Mouse (Mus musculus) brain, embryonic 18.5 days (tissue): Measurements from ENCODE around the gene Hoxd9.

ENCODE experiments used
- DNase-seq: peaks from one replicate; pipeline ENCODE4 v3.0.0-alpha.2; 2012; ENCODE audit warnings: low read depth, low spot score

Hoxd9 gene

DNA sequence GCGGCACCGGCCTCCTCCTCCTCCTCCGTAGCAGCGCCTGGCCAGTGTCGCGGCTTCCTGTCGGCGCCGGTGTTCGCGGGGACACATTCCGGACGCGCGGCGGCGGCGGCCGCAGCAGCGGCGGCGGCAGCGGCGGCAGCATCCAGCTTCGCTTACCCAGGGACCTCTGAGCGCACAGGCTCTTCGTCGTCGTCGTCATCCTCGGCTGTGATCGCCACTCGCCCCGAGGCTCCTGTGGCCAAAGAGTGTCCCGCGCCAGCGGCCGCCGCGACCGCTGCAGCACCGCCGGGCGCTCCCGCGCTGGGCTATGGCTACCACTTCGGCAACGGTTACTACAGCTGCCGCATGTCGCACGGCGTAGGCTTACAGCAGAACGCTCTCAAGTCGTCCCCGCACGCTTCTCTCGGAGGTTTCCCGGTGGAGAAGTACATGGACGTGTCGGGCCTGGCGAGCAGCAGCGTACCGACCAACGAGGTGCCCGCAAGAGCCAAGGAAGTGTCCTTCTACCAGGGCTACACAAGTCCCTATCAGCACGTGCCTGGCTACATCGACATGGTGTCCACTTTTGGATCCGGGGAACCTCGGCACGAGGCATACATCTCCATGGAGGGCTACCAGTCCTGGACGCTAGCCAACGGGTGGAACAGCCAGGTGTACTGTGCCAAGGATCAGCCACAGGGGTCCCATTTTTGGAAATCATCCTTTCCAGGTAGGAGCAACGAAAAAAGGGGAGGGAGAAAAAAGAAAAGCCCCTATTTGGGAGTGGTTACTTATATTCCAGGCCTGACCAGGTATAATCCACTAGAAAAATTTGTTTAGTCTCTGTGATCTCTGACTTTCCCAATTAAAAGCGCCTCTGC lies 28.9 kb upstream of the Hoxd9 start:
- no peak for DNase-seq

DNA sequence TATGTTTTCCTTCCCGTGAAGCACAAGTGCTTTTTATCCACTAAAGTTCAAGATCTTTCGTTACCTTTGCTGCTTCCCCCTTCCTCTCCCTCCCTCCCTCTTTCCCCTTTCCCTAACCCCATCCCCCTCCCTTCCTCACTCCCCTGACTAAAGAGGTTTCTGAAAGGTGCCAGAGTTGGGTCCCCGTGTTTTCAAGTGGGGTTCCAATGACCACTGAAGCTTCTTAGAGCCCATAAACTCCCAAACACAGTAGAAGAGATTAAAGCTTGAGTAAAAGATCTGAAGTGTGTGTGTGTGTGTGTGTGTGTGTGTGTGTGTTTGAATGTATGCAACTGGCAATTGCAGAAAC lies 28.3 kb upstream of the Hoxd9 start:
- no peak for DNase-seq

DNA sequence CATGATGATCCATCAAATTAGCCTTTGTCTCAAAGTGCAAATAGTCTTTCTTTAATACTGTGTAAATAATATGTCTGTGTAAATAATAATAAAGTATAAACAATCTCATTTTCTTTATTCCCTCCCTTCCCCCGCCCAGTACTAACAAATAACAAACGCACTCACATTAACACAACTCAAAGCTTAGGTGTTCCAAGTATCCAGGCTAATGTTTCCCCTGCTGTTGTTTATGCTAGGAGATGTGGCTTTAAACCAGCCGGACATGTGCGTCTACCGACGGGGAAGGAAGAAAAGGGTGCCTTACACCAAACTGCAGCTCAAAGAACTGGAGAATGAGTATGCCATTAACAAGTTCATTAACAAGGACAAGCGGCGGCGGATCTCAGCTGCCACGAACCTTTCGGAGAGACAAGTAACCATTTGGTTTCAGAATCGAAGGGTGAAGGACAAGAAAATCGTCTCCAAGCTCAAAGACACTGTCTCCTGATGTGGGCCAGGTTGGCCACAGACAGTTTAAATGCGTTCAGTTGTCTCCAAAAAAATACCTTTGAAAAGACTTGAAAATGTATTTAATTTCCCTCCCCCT lies 27.8 kb upstream of the Hoxd9 start:
- no peak for DNase-seq

DNA sequence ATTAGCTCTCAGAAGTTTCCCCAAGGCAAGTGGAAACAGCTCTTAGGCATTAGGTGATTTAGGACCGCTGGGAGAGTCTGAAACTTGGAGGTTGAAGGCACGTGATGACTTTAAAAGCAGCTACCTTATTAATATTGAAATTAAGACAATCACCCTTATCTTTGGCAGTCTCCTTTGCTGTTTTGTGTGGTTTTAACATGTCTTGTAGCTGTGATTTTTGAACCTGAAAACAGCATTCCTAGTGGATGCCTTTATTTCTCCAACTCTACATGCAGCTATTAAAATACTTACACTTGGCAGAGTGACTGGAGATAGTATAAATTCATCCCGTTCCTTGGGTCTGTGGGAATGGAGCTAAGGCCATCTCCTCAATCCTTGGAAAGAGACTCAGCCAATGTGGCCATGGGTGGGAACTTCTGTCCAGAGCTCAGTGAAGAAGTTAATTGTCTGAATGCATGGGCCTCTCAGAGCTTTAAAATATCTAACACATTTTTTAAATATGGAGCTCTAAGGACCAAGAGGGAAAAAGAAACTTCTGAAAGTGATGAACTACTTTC lies 26.8 kb upstream of the Hoxd9 start:
- no peak for DNase-seq

DNA sequence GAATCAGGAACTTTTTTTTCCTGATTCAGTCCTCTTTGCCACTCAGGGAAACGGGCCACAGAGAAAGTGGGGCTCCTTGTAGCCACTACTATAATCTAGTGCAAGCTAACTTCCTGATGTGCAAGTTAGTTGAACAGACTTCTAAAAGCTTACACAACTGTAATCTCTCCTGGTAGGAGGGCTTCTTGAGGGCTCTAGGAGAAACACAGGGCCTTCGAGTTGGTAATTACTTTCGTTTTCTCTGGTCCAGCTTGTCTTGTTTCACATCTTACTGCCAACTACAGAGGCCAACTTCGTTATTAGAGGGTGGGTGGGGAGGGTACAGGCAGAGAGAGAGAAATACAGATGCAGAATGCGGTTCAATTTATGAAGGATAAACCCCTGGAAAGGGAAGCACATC lies 25.7 kb upstream of the Hoxd9 start:
- DNase-seq: no peak

DNA sequence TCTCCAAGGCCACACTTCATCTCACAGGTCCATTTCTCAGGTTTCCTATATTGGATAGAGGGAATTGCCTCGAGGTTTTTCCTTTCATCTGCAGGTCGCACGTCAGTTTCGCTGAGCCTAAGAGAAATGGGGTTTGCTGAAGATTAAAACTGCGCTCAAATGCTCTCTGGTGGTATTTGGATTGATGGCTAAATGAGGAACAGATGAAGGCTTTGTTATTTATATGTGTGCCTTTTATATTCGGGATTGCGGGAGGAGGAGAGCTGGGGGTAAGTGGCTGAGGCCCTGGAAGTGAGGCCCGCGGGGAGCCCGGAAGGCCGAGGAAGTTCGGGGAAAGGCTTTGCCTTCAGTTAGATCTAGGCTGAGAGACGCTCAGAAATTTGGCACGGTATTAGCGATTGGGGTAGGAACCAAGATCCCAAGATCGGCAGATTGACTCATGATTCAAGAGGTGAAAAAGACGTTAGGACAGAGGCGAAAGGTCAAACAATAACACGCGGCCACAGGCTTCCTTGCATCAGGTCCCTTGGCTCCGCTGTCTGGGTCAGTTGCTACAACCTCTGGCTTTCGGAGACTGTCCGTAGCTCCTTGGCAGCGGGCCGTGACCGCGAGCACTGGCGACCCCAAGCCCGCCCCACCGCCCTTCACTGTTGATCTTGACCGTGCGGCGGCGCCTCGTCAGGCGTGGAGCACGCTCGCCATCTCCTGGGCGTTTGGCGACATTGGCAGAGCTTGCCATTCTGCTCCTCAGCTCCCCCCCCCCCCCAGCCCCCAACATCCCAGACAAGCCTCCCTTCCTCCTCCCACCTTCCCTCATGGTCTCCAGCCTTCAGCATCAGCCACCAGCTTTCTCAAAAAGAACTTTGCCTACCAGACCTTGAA lies 24.8 kb upstream of the Hoxd9 start:
- DNase-seq: no peak

DNA sequence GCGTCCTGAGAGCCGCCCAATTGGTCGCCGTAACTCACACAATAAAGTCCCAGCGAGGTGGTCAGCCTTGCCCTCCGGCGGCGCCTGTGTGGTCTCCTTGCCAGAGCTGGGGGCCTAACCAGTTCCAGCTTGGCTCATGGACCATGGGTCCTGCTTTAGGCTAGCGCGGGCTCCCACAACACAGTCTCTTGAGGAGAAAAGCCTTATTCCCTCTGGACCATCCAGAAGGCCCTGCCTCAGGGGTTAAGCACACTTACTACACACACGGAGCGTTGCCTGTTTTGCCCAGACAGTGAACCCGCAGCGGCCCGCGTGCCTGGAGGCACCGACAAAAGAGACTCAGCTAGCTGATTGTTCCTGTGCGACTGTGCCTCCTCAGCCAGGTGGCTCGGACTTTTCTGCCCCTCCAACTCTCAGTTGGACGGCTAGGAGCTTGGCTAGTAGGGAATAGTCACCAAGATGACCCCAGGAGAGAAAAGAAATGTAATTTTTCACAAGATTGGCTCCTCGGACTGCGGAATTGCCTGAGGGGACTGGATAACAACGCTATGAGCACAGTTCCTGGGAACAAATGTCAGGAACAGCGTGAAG lies 23.6 kb upstream of the Hoxd9 start:
- no peak for DNase-seq

DNA sequence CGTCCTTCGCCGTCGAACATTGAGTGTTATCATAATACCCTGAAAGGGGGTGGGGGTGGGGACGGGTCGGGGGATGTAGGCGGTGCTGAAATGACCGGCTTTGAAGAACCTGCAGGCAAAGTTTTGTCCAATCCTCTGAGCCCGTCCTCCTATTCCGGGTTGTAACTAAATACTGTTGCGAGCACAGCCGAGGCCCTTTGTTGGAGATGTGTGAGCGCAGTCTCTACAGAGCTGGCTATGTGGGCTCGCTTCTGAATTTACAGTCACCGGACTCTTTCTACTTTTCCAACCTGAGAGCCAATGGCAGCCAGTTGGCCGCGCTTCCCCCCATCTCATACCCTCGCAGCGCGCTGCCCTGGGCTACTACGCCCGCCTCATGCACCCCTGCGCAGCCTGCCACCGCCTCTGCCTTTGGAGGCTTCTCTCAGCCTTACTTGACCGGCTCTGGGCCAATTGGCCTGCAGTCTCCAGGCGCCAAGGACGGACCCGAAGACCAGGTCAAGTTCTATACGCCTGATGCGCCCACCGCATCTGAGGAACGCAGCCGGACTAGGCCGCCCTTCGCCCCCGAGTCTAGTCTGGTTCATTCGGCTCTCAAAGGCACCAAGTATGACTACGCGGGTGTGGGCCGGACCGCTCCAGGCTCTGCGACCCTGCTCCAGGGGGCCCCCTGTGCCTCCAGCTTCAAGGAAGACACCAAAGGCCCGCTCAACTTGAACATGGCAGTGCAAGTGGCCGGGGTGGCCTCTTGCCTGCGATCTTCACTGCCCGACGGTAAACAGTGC lies 22.5 kb upstream of the Hoxd9 start, which contains the start of gene Hoxd12:
Gene Hoxd12, plus strand, starts transcription at position 133 of the 785 bp plus-strand sequence.
- DNase-seq: no peak

DNA sequence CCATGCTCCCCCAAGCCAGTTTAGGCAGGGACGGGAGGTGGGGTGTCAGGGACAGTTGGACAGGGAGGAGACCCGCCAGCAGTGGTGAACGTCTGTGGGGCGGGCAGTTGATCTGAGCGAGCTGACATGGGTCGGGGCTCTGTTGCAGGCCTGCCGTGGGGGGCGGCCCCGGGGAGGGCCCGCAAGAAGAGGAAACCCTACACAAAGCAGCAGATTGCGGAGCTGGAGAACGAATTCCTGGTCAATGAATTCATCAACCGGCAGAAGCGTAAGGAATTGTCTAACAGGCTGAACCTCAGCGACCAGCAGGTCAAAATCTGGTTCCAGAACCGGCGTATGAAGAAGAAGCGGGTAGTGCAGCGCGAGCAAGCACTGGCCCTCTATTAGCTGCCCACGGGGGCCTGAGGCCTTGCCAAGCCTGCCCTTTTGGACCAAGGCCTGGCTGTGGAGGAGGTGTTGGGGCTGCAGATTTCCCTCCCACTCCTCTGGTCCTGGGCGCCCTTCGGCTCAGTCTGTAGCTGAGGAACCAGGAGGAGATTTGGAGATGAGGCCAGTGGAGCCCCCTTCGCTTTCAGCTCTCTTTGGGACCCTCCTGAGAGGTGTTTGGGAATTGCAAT lies 21.8 kb upstream of the Hoxd9 start:
- no peak for DNase-seq

GRCm38 (mm10) chr2:74676376-74677052 lies 21.0 kb upstream of the Hoxd9 start:
- no peak for DNase-seq

DNA sequence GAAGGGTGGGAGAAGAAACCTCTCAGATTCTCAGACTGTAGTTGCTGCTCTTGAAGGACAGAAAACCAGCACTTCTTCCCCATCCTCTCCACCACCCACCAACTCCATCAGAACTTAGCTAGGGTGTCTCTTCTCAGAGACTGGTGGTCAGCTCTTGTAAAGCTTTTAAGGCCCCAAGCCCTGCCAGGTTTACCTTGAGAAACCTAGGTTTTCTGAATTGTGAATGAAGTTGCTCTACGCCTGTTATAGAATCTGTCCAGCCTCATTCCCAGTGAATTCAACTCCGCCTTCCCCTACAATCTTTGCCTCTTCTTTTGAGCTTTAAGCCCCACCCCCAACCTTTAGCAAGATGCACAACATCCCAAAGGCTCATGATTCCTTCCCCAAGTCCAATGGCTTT lies 20.4 kb upstream of the Hoxd9 start:
- DNase-seq: no peak

GRCm38 (mm10) chr2:74678891-74679595 lies 18.5 kb upstream of the Hoxd9 start, which contains the start of gene Hoxd11:
Hoxd11 (plus strand) TSS chr2:74679557.
- no peak for DNase-seq

DNA sequence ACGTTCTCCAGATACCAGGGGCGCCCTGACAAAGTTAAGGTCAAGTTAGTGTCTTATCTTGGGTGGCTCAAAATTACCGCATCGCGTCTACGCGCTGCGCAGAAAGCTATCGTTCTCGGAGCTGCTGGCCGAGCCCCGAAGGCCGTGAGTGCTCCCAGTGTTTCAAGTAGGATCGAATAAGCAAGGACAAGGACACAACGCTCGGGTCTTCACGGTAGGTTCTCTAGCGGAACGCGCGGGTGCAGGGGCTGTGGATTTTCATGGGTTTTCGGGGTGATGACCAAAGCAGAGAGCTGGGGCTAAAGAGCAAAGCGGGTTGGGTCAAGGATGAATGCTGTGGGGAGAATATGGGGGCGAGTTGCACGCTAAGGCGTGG lies 17.9 kb upstream of the Hoxd9 start:
- DNase-seq: no peak

DNA sequence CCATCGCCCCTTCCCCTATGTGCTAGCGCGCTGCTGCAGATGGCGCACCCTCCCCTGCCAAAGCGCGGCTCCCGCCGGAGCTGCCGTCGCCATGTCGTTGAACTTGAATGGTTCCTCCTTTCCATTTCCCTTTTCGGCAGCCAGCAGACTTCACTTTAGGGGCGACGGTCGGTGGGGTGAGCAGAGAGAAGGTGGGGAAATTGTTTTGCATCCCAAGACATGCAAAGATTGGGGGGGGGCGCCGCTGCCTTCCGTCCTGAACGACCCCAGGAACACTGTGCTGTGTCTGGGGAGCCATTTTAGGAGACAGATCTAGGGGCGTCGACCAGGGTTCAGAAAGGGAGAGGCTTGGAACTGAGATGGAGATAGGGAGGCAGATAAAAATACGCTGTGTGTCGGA lies 17.5 kb upstream of the Hoxd9 start:
- DNase-seq: no peak

DNA sequence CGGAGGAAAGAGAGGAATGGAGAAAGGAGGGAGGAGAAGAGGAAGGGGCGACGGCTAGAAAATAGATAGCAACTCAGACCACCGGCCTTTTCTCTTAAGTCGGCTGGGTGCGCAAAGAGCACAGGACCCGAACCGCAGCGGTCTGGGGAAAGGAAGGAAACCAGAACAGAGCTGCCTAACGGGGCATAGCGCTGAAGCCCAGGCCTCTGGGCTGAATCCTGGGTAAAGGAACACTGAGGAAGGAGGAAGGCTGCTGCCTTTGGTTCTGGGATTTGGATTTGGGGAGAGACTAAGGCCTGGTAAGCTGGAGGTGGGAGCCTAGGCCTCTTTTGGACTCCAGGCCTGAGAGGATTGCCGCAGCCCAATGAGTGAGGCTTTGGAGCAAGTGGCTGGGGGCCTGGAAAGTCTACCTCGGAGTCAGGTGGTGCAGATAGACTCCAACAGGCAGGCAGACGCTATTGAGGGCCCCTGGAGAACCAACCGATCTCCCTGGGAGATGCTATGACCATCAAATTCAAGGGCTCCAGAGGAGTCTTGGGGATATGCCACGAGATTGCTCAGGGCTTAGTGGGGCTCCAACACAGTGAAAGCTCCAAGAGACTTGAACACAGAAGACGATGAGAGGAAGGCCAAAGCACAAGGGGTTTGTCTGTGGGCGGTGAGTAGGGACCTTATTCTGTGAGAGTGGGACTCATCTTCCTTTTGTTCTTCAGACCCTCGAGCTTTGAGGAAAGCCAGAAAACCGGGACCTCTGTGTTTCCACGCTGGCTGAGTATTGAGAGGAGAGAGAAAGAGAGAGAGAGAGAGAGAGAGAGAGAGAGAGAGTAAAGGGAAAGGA lies 16.7 kb upstream of the Hoxd9 start:
- no peak for DNase-seq

DNA sequence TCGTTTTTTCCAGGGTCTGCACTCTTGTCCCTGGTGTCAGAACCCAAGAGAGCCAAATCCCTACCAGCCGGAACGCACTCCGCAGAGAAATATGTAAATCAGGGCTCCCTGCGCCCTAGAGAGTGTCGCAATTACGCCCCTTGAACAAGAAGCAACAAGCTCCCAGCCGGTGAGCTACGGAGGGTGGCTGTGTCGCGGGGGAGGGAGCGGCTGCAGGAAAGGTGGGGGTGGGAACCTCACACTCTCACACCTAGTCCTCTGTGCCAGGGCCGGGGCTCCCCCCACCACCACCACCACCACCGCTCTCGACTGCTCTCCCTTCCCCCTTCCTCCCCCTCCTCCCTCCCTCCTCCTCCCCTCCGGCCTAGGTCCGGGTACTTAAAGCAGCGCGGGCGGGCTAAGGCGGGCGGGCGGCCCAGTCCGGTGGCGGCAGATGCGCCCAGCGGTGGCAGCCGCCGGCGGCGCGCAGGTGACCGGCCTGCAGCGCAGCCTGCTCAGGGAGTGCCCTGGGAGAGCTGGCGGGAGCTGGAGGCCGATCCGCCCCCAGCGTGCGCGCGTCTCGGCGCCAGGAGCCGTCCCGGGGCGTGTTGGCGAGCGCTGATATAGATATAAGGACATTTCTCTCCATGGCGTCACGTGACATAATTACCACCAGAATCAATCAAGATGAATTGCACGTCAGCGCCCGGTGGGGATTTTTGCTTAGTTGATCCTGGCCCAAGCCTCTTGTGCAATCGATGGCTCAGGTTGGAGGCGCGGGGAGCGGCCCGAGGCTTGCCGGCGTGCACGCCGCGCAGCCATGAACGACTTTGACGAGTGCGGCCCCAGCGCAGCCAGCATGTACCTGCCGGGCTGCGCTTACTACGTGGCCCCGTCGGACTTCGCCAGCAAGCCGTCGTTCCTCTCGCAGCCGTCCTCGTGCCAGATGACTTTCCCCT lies 15.7 kb upstream of the Hoxd9 start:
- DNase-seq: no peak

DNA sequence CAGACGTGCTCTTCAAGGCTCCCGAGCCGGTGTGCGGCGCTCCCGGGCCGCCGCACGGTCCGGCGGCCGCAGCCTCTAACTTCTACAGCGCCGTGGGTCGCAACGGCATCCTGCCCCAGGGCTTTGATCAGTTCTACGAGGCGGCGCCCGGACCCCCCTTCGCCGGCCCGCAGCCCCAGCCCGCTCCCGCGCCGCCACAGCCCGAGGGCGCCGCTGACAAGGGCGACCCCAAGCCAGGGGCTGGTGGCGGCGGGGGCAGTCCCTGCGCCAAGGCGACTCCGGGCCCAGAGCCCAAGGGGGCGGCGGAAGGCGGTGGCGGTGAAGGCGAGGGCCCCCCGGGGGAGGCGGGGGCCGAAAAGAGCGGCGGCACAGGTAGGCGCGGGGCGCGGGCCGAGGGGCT lies 14.7 kb upstream of the Hoxd9 start:
- no peak for DNase-seq
